Mouse (Mus musculus) spleen, postnatal 14 days (tissue): ENCODE measurements around the gene Egfl8.
A peak's percentile ranks its signal among the peaks of the same experiment; 100 is the strongest.

Experiments
- DNase-seq, 2 experiments: peaks; one replicate each; pipeline ENCODE4 v3.0.0; 2021 to 2022; ENCODE audit warnings: low spot score in 2 of 2

Gene Egfl8

GRCm38 (mm10) chr17:34648141-34648890, 32.5 kb upstream of the Egfl8 start:
- DNase-seq: no peak

GRCm38 (mm10) chr17:34646906-34647787, 31.4 kb upstream of the Egfl8 start, which contains the start of gene Atf6b:
Gene Atf6b (plus strand): TSS chr17:34647146.
- DNase-seq: peak; percentile 84 to 87

GRCm38 (mm10) chr17:34645831-34646511, 30.2 kb upstream of the Egfl8 start:
- DNase-seq: no peak

- no peak for DNase-seq
Observed at GRCm38 (mm10) chr17:34645256-34645829, 29.6 kb upstream of the Egfl8 start.

- DNase-seq: peak; percentile 82 to 93
Observed at GRCm38 (mm10) chr17:34644608-34645007, 28.8 kb upstream of the Egfl8 start, which contains the start of gene Fkbpl. Gene Fkbpl (plus strand): TSS chr17:34644764.

- DNase-seq: no peak
Observed at GRCm38 (mm10) chr17:34643944-34644343, 28.2 kb upstream of the Egfl8 start.

GRCm38 (mm10) chr17:34643379-34643778, 27.6 kb upstream of the Egfl8 start:
- DNase-seq: no peak

- no peak for DNase-seq
Observed at GRCm38 (mm10) chr17:34641945-34642344, 26.2 kb upstream of the Egfl8 start.

- no peak for DNase-seq
Observed at GRCm38 (mm10) chr17:34640778-34641601, 25.2 kb upstream of the Egfl8 start.

- no peak for DNase-seq
Observed at GRCm38 (mm10) chr17:34639461-34640255, 23.9 kb upstream of the Egfl8 start.

GRCm38 (mm10) chr17:34637459-34637858, 21.7 kb upstream of the Egfl8 start:
- DNase-seq: no peak

GRCm38 (mm10) chr17:34635671-34636070, 19.9 kb upstream of the Egfl8 start:
- DNase-seq: no peak

- DNase-seq: peak in 1 of 2 experiments; percentile 43
Observed at GRCm38 (mm10) chr17:34632261-34632691, 16.5 kb upstream of the Egfl8 start.

GRCm38 (mm10) chr17:34631647-34632046, 15.9 kb upstream of the Egfl8 start:
- DNase-seq: no peak

GRCm38 (mm10) chr17:34630761-34631301, 15.1 kb upstream of the Egfl8 start:
- DNase-seq: no peak

GRCm38 (mm10) chr17:34629796-34630603, 14.2 kb upstream of the Egfl8 start:
- DNase-seq: no peak

- DNase-seq: no peak
Observed at GRCm38 (mm10) chr17:34629221-34629751, 13.5 kb upstream of the Egfl8 start, which contains the start of gene Prrt1. Gene Prrt1 (plus strand): TSS chr17:34629533.

- no peak for DNase-seq
Observed at GRCm38 (mm10) chr17:34628644-34628967, 12.8 kb upstream of the Egfl8 start.
